Mouse (Mus musculus): Measurements from ENCODE around the gene Cit.

Gene Cit

DNA sequence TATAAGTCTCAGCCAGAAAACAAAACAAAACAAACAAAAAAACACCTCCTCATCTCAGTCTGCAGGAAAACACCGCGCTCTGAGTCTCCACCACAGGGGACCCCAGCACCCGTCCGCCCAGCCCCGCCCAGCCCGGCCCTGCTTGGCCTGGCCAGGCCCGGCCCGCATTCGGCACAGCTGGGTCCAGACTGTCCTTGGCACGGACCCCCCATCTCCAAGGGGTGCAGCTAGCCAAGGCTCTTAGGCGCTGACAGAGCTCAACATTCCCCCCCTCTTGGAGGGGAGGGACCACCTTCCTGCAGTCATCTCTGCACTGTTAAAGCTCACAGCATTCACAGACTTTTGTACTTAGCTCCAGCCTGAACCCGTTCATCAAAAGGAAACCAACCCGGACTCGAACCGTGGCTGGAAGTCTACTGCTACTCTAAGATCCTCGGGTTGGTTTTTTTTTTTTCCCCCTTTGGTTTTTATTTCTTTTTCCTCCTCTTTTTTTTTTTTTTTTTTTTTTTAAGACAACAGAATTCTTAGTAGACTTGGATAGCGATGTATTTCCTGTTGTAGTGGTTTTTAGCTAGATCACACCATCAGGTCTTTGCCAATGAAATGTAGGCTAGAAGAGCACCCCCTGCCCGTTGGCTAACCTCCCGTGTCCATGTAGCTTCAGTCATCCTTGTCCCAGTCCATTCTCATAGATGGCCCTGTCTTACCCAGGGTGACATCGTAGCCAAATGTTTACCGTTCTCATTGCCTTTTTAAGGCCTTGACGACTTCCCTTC, 161.4 kb downstream of the Cit start:
- peak; percentile 32 to 61 for DNase-seq (ENCODE audit: inconsistent age in 2 of 2, low spot score in 1 of 2)

GRCm38 (mm10) chr5:116007723-116008122, 162.6 kb downstream of the Cit start:
- DNase-seq (ENCODE audit: inconsistent age in 2 of 2, low spot score in 1 of 2), result peak in 1 of 2 experiments; percentile 44

- DNase-seq (ENCODE audit: inconsistent age in 2 of 2, low spot score in 1 of 2), result peak in 1 of 2 experiments; percentile 74
Observed at GRCm38 (mm10) chr5:116009091-116009851, 164.2 kb downstream of the Cit start.

- DNase-seq (ENCODE audit: inconsistent age in 2 of 2, low spot score in 1 of 2), result peak in 1 of 2 experiments; percentile 20
Observed at GRCm38 (mm10) chr5:116009884-116010627, 165.0 kb downstream of the Cit start.

- peak in 1 of 2 experiments; percentile 32 for DNase-seq (ENCODE audit: inconsistent age in 2 of 2, low spot score in 1 of 2)
Observed at GRCm38 (mm10) chr5:116011700-116012099, 166.6 kb downstream of the Cit start.

- peak in 1 of 2 experiments; percentile 24 for DNase-seq (ENCODE audit: inconsistent age in 2 of 2, low spot score in 1 of 2)
Observed at GRCm38 (mm10) chr5:116012503-116012902, 167.4 kb downstream of the Cit start.

DNA sequence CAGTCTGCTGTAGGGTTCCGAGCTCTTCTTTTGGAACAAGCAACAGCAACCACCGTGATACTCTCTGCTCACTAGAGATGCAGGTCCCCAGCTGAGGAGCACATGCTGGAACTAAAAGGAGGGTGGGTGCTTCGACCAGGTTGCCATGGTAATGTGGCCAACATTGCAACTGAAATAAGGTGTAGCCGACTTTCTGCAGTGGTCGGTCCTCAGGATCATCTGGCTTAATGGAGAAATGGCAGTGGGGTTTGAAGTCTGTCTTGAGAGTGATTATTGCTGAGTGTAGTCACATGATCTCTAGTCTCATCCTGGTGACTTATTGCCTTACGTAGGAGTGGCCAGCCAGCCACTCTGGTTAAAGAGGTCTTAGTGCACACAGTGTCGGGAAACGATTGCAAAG, 168.7 kb downstream of the Cit start:
- no peak for DNase-seq (ENCODE audit: inconsistent age in 2 of 2, low spot score in 1 of 2)

DNA sequence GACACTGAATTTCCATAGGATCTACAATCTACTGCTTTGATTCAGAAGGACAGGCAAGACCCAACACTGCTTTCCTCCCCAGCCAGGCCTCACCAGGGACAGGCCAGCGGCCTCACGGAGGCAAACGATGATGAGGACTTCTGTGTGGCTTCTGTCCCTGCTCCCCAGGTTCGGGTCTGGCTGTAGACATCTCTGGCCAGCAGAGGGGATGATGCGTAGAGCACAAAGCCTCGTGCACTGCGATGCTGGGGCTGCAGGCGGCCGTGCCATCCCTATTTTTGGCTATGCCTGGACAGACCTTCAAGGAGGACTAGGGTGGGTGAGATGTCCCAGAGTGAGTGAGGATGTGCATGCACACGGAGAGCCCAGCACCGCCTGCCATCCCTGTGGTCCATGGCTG, 169.2 kb downstream of the Cit start:
- no peak for DNase-seq (ENCODE audit: inconsistent age in 2 of 2, low spot score in 1 of 2)

GRCm38 (mm10) chr5:116016542-116016941, 171.5 kb downstream of the Cit start:
- peak in 1 of 2 experiments; percentile 19 for DNase-seq (ENCODE audit: inconsistent age in 2 of 2, low spot score in 1 of 2)

DNA sequence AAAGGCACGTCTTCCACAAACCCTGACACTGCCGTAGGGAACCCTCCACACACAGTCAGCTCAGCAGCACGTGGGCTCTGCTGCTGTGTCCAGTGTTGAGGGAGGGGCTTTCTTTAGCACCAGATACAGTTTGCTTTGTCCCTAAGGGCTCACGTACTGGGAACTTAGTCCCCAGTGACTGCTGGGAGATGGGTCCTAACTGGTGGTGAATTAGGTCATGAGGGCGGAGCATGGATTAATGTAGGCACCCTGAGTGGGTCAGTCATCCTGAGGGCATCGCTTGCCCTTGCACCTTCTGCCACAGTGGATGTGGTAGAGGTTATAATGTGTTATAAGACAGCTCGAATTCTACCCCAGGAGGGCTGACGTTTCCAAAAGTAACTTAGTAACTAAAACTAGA, 172.3 kb downstream of the Cit start:
- DNase-seq (ENCODE audit: inconsistent age in 2 of 2, low spot score in 1 of 2), result peak in 1 of 2 experiments; percentile 17

DNA sequence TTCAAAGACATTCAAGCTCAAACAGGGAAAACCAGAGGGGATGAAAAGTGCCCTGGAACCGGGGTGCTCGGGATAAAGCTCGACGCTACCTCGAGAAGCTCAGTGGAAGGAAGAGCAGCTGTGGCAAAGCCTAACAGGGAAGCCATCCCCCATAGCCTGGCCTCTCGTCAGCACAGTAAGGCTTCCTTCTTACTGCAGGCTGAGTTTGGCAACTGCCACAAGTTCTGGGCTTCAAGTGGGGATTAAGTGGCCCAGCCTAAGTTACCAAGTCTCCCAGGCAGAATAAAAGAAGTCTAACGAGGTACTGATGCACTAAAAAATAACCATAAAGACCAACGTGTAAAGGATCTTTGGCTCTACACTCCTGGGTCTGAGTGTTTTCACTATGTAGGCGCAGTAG, 173.1 kb downstream of the Cit start:
- DNase-seq (ENCODE audit: inconsistent age in 2 of 2, low spot score in 1 of 2), result no peak

DNA sequence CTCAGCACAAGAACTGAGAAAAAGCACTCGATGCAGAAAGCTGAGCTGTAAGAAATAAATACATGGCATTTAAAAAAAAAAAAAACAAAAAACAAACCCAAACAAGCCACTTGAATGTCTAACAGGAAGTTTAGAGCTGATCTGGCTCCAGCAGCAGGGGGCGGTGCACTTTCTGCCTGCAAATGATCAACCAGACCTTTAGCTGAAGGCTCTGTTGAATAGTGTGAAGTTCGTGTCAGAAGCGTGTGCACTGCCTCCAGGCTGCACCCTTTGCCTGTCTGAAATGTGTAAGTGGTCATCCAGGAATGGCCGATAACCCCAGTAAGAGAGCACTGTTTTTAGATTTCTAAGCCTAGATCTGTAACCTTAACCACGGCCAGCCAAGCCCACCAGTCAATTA, 173.7 kb downstream of the Cit start:
- DNase-seq (ENCODE audit: inconsistent age in 2 of 2, low spot score in 1 of 2), result peak in 1 of 2 experiments; percentile 15

GRCm38 (mm10) chr5:116019371-116019770, 174.3 kb downstream of the Cit start:
- DNase-seq (ENCODE audit: inconsistent age in 2 of 2, low spot score in 1 of 2), result peak in 1 of 2 experiments; percentile 59

GRCm38 (mm10) chr5:116021552-116021951, 176.5 kb downstream of the Cit start:
- peak in 1 of 2 experiments; percentile 22 for DNase-seq (ENCODE audit: inconsistent age in 2 of 2, low spot score in 1 of 2)

- no peak for DNase-seq (ENCODE audit: inconsistent age in 2 of 2, low spot score in 1 of 2)
Observed at GRCm38 (mm10) chr5:116022131-116022530, 177.1 kb downstream of the Cit start.

DNA sequence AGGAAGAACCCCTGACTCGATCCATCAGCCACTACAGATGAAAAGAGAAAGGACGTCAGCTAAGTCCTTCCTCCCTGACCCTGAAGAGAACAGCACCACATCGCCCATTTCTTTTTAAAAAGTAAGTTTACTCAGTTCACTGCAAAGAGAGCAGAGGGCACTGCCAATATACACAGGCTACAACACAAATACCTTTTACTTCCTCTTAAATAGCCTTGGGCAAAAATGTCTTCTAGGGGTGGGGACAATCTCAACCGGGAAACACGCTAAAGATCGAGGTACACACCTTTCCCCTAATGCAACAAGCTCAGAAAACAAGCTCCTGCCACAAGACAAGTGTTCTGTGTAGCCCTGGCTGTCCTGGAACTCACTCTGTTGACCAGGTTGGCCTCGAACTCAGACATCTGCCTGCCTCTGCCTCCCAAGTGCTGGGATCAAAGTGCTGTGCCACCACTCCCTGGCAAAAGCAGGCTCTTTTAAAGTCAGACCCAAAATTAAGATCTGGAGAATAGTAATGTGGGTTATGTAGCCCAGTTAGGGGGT, 177.7 kb downstream of the Cit start:
- peak in 1 of 2 experiments; percentile 62 for DNase-seq (ENCODE audit: inconsistent age in 2 of 2, low spot score in 1 of 2)

DNA sequence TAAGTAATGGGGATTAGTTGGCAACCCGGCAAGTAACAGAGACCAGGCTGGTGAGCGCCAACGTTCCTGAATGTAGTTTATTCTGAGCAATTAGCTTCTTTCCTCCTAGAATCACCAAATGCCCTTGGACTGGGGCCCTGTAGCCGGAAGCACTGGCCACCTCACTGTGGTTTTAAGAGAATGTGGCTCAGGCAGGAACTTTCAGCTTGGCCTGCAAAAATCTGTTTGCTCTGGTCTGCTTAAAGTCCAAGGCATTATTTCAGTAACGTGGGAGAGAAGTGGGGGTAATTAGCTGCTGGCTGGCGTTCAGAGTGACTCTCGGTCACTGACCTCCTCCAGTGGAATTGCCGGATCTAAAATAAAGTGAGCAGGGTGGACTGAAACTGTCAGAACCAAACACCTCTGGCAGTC, 178.2 kb downstream of the Cit start:
- peak; percentile 48 to 82 for DNase-seq (ENCODE audit: inconsistent age in 2 of 2, low spot score in 1 of 2)

DNA sequence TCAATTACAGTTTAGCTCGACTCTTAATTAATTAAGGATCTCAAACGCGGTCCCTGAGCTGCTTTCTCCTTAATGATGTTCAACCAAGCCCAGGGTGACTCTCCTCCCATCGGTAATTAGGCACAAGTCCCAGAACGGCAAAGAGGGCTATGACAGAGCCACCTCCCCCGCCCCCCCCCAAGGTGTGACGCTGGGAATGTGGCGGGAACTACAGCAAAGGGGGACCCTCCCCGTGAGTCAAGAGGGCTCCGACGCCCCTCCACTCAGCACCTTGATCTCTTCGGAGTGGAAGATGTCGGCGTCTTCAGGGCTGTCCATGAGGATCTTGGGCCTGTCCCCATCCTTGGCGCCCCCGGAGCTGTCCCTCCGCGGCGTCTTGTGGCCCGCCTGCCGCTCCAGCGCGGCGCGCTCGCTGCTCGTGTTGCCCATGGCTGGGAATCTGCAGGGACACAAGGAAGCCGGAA, 178.8 kb downstream of the Cit start:
- DNase-seq (ENCODE audit: inconsistent age in 2 of 2, low spot score in 1 of 2), result no peak

GRCm38 (mm10) chr5:116024327-116024739, 179.3 kb downstream of the Cit start, which contains the start of gene Prkab1:
TSS of gene Prkab1 (minus strand) at chr5:116024508.
- DNase-seq (ENCODE audit: inconsistent age in 2 of 2, low spot score in 1 of 2), result peak; percentile 95 to 97

- DNase-seq (ENCODE audit: inconsistent age in 2 of 2, low spot score in 1 of 2), result no peak
Observed at GRCm38 (mm10) chr5:116026107-116026506, 181.0 kb downstream of the Cit start.

DNA sequence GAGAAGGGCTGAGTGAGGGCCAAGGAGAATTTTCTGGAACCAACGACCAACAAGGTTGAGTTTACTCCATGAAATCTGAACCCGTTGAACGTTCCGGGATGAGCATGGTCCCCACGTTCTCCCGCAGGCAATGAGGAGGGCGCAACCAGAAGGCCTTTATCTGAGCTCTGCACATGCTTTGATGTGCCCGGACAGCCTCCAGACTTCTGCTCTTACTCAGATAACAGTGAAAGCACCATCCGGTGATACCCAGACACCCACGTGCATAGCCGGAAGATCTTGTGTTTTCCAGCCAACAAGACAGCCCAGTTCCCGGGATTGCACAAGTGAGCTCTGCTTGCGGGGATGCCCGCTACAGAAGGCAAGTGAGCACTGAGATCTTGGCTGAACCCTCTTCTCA, 181.5 kb downstream of the Cit start:
- DNase-seq (ENCODE audit: inconsistent age in 2 of 2, low spot score in 1 of 2), result no peak

All from adrenal gland, adult (tissue).